Mouse (Mus musculus): ENCODE results near the gene Cdc73. TPM values are rescaled to one million over a fixed set of nuclear protein-coding genes. Genes with fewer than 3 reads are reported as not detected.

Gene Cdc73
- polyA plus RNA-seq (2015; fragmentation: Nextera tagmentation; extraction: Ambion mirVana) = 7.5 and 8.6 TPM in 2 replicates

- under 1% methylated on average over 67 of the region's 74 CpGs for WGBS
- peak within 1 kb of the TSS; percentile 84 for H3K4me3 ChIP-seq (ENCODE audit: low read length)
Measured at GRCm38 (mm10) chr1:143702741-143703262, at the start of gene Cdc73. Gene Cdc73, minus strand, starts transcription at chr1:143702893.

GRCm38 (mm10) chr1:143745871-143746270 is 43.2 kb upstream of the Cdc73 start:
- no peaks in the 10 kb centered on the region for H3K27me3 ChIP-seq (replicated peaks; ENCODE audit: control insufficient read depth, insufficient read depth, low read length)
- WGBS = 86% methylated on average over 10 of the region's 10 CpGs
- H3K9ac ChIP-seq (ENCODE audit: low read depth, low read length) = no peak overlapping the region
- no peaks in the 10 kb centered on the region for H3K4me1 ChIP-seq (ENCODE audit: control insufficient read depth, insufficient read depth, low read length)
- H3K4me3 ChIP-seq (ENCODE audit: low read length) = no peak overlapping the region
- no peak overlapping the region for H3K27ac ChIP-seq (ENCODE audit: low read length)
- H3K36me3 ChIP-seq (ENCODE audit: control insufficient read depth, insufficient read depth, low read length) = peaks cover 12% of the 10 kb centered on the region; the same call in 1 of the 2 replicates
- ATAC-seq = no peak
- H3K4me2 ChIP-seq (ENCODE audit: low read depth, low read length) = no peak overlapping the region
- no peaks in the 10 kb centered on the region for H3K9me3 ChIP-seq (ENCODE audit: control insufficient read depth, low read length)

More at GRCm38 (mm10) chr1:143702741-143703262, at the start of gene Cdc73:
- peak within 1 kb of the TSS; percentile 83 for H3K4me2 ChIP-seq (ENCODE audit: low read depth, low read length)
- ATAC-seq = peak; percentile 99
- H3K36me3 ChIP-seq (ENCODE audit: control insufficient read depth, insufficient read depth, low read length) = 0 out of 2 replicates have a peak, but pooled peaks cover 2% of the 10 kb centered on the region
- H3K9me3 ChIP-seq (ENCODE audit: control insufficient read depth, low read length) = no peaks in the 10 kb centered on the region
- no peaks in the 10 kb centered on the region for H3K27me3 ChIP-seq (replicated peaks; ENCODE audit: control insufficient read depth, insufficient read depth, low read length)
- H3K4me1 ChIP-seq (ENCODE audit: control insufficient read depth, insufficient read depth, low read length) = peaks cover 2% of the 10 kb centered on the region; the same call in 1 of the 2 replicates
- H3K27ac ChIP-seq (ENCODE audit: low read length) = peak within 1 kb of the TSS; percentile 90
- peak within 1 kb of the TSS; percentile 94 for H3K9ac ChIP-seq (ENCODE audit: low read depth, low read length)

- Histone ChIP-seq H3K9me3 (ENCODE audit: control insufficient read depth, low read length) (no peaks in the 10 kb centered on the region), H3K4me3 (ENCODE audit: low read length) (no peak overlapping the region), H3K4me2 (ENCODE audit: low read depth, low read length) (no peak overlapping the region), H3K36me3 (ENCODE audit: control insufficient read depth, insufficient read depth, low read length) (peaks cover 12% of the 10 kb centered on the region; the same call in 1 of the 2 replicates), H3K9ac (ENCODE audit: low read depth, low read length) (no peak overlapping the region), H3K4me1 (ENCODE audit: control insufficient read depth, insufficient read depth, low read length) (peaks cover 5% of the 10 kb centered on the region), H3K27ac (ENCODE audit: low read length) (no peak overlapping the region), H3K27me3 (replicated peaks; ENCODE audit: control insufficient read depth, insufficient read depth, low read length) (no peaks in the 10 kb centered on the region)
- no peak for ATAC-seq
- 89% methylated on average over 6 of the region's 6 CpGs for WGBS
Measured at GRCm38 (mm10) chr1:143742186-143742585, 39.5 kb upstream of the Cdc73 start.

- peaks cover 12% of the 10 kb centered on the region; the same call in 1 of the 2 replicates for H3K36me3 ChIP-seq (ENCODE audit: control insufficient read depth, insufficient read depth, low read length)
- 92% methylated on average over 5 of the region's 5 CpGs for WGBS
- H3K4me1 ChIP-seq (ENCODE audit: control insufficient read depth, insufficient read depth, low read length) = peaks cover 5% of the 10 kb centered on the region
- no peak overlapping the region for H3K9ac ChIP-seq (ENCODE audit: low read depth, low read length)
- no peak for ATAC-seq
- H3K9me3 ChIP-seq (ENCODE audit: control insufficient read depth, low read length) = no peaks in the 10 kb centered on the region
- H3K27ac ChIP-seq (ENCODE audit: low read length) = no peak overlapping the region
- H3K4me3 ChIP-seq (ENCODE audit: low read length) = no peak overlapping the region
- H3K4me2 ChIP-seq (ENCODE audit: low read depth, low read length) = no peak overlapping the region
- H3K27me3 ChIP-seq (replicated peaks; ENCODE audit: control insufficient read depth, insufficient read depth, low read length) = no peaks in the 10 kb centered on the region
Measured at GRCm38 (mm10) chr1:143741331-143741730, 38.6 kb upstream of the Cdc73 start.

- Histone ChIP-seq H3K4me3 (ENCODE audit: low read length) (no peak overlapping the region), H3K4me1 (ENCODE audit: control insufficient read depth, insufficient read depth, low read length) (peaks cover 5% of the 10 kb centered on the region), H3K9ac (ENCODE audit: low read depth, low read length) (no peak overlapping the region), H3K27ac (ENCODE audit: low read length) (no peak overlapping the region), H3K27me3 (replicated peaks; ENCODE audit: control insufficient read depth, insufficient read depth, low read length) (no peaks in the 10 kb centered on the region), H3K4me2 (ENCODE audit: low read depth, low read length) (no peak overlapping the region), H3K9me3 (ENCODE audit: control insufficient read depth, low read length) (no peaks in the 10 kb centered on the region), H3K36me3 (ENCODE audit: control insufficient read depth, insufficient read depth, low read length) (peaks cover 12% of the 10 kb centered on the region; the same call in 1 of the 2 replicates)
- 88% methylated on average over 10 of the region's 10 CpGs for WGBS
- no peak for ATAC-seq
Measured at GRCm38 (mm10) chr1:143740581-143740980, 37.9 kb upstream of the Cdc73 start.

GRCm38 (mm10) chr1:143739361-143740350 is 37.0 kb upstream of the Cdc73 start:
- no peaks in the 10 kb centered on the region for H3K9me3 ChIP-seq (ENCODE audit: control insufficient read depth, low read length)
- WGBS = under 1% methylated on average over 66 of the region's 71 CpGs
- peak; percentile 96 for ATAC-seq

GRCm38 (mm10) chr1:143738811-143739210 is 36.1 kb upstream of the Cdc73 start:
- peaks cover 8% of the 10 kb centered on the region; the same call in 1 of the 2 replicates for H3K36me3 ChIP-seq (ENCODE audit: control insufficient read depth, insufficient read depth, low read length)
- H3K27ac ChIP-seq (ENCODE audit: low read length) = no peak overlapping the region
- H3K9ac ChIP-seq (ENCODE audit: low read depth, low read length) = peak overlapping the region; percentile 91
- WGBS = 14% methylated on average over 10 of the region's 11 CpGs
- H3K27me3 ChIP-seq (replicated peaks; ENCODE audit: control insufficient read depth, insufficient read depth, low read length) = no peaks in the 10 kb centered on the region
- peak overlapping the region; percentile 80 for H3K4me3 ChIP-seq (ENCODE audit: low read length)
- peak overlapping the region; percentile 90 for H3K4me2 ChIP-seq (ENCODE audit: low read depth, low read length)
- H3K9me3 ChIP-seq (ENCODE audit: control insufficient read depth, low read length) = no peaks in the 10 kb centered on the region
- peaks cover 5% of the 10 kb centered on the region for H3K4me1 ChIP-seq (ENCODE audit: control insufficient read depth, insufficient read depth, low read length)
- ATAC-seq = peak; percentile 60

More at GRCm38 (mm10) chr1:143739361-143740350, 37.0 kb upstream of the Cdc73 start:
- peaks cover 5% of the 10 kb centered on the region for H3K4me1 ChIP-seq (ENCODE audit: control insufficient read depth, insufficient read depth, low read length)
- H3K27me3 ChIP-seq (replicated peaks; ENCODE audit: control insufficient read depth, insufficient read depth, low read length) = no peaks in the 10 kb centered on the region
- H3K36me3 ChIP-seq (ENCODE audit: control insufficient read depth, insufficient read depth, low read length) = peaks cover 8% of the 10 kb centered on the region; the same call in 1 of the 2 replicates
- peak overlapping the region; percentile 91 for H3K9ac ChIP-seq (ENCODE audit: low read depth, low read length)
- H3K4me2 ChIP-seq (ENCODE audit: low read depth, low read length) = peak overlapping the region; percentile 90
- peak overlapping the region; percentile 80 for H3K4me3 ChIP-seq (ENCODE audit: low read length)
- H3K27ac ChIP-seq (ENCODE audit: low read length) = peak overlapping the region; percentile 88

- ATAC-seq = no peak
- 84% methylated on average over 5 of the region's 5 CpGs for WGBS
- no peaks in the 10 kb centered on the region for H3K4me1 ChIP-seq (ENCODE audit: control insufficient read depth, insufficient read depth, low read length)
Measured at GRCm38 (mm10) chr1:143733914-143734410, 31.3 kb upstream of the Cdc73 start.

GRCm38 (mm10) chr1:143731691-143732090 is 29.0 kb upstream of the Cdc73 start:
- Histone ChIP-seq H3K9ac (ENCODE audit: low read depth, low read length) (no peak overlapping the region), H3K9me3 (ENCODE audit: control insufficient read depth, low read length) (0 out of 2 replicates have a peak, but pooled peaks cover 2% of the 10 kb centered on the region), H3K4me3 (ENCODE audit: low read length) (no peak overlapping the region), H3K4me1 (ENCODE audit: control insufficient read depth, insufficient read depth, low read length) (no peaks in the 10 kb centered on the region), H3K36me3 (ENCODE audit: control insufficient read depth, insufficient read depth, low read length) (no peaks in the 10 kb centered on the region), H3K4me2 (ENCODE audit: low read depth, low read length) (no peak overlapping the region), H3K27me3 (replicated peaks; ENCODE audit: control insufficient read depth, insufficient read depth, low read length) (no peaks in the 10 kb centered on the region), H3K27ac (ENCODE audit: low read length) (no peak overlapping the region)
- 63% methylated on average over 4 of the region's 4 CpGs for WGBS
- ATAC-seq = no peak

More at GRCm38 (mm10) chr1:143733914-143734410, 31.3 kb upstream of the Cdc73 start:
- no peaks in the 10 kb centered on the region for H3K36me3 ChIP-seq (ENCODE audit: control insufficient read depth, insufficient read depth, low read length)
- no peak overlapping the region for H3K4me3 ChIP-seq (ENCODE audit: low read length)
- no peaks in the 10 kb centered on the region for H3K27me3 ChIP-seq (replicated peaks; ENCODE audit: control insufficient read depth, insufficient read depth, low read length)
- H3K9ac ChIP-seq (ENCODE audit: low read depth, low read length) = no peak overlapping the region
- H3K9me3 ChIP-seq (ENCODE audit: control insufficient read depth, low read length) = 0 out of 2 replicates have a peak, but pooled peaks cover 2% of the 10 kb centered on the region
- H3K27ac ChIP-seq (ENCODE audit: low read length) = no peak overlapping the region
- H3K4me2 ChIP-seq (ENCODE audit: low read depth, low read length) = no peak overlapping the region

Measured in intestine, embryonic 16.5 days (tissue).